Mouse (Mus musculus) liver, adult 2 months (tissue): ENCODE results near the gene Phf5a. TPM values are rescaled to one million over a fixed set of nuclear protein-coding genes. Genes with fewer than 3 reads are reported as not detected.
A peak's percentile ranks its signal among the peaks of the same experiment; 100 is the strongest.

Experiments used
- DNase-seq: peaks from one replicate; pipeline ENCODE4 v3.0.0-alpha.2; 2011; ENCODE audit warnings: low read depth, low spot score; ENCODE audit errors: extremely low read depth
- H3K27ac ChIP-seq: fragments of 200-500 bp; replicated peaks from 2 replicates; pipeline ENCODE4 v1.5.1; 2012; ENCODE audit warnings: low read depth, mild to moderate bottlenecking, control low read depth, inconsistent platforms, low read length; ENCODE audit not compliant: insufficient read depth
- H3K27me3 ChIP-seq: fragments of 200-500 bp; 2 replicates; pipeline ENCODE4 v1.6.1; 2012; ENCODE audit warnings: mild to moderate bottlenecking, moderate library complexity, low read length, inconsistent platforms; ENCODE audit not compliant: control insufficient read depth, insufficient read depth
- H3K36me3 ChIP-seq: fragments of 200-500 bp; 2 replicates; pipeline ENCODE4 v1.6.1; 2012; ENCODE audit warnings: low read length, inconsistent platforms; ENCODE audit not compliant: control insufficient read depth, insufficient read depth
- H3K4me1 ChIP-seq: fragments of 200-500 bp; 2 replicates; pipeline ENCODE4 v1.6.1; 2011; ENCODE audit warnings: low read length; ENCODE audit not compliant: control insufficient read depth, insufficient read depth
- H3K4me3 ChIP-seq: fragments of 200-500 bp; 2 replicates; pipeline ENCODE4 v1.5.1; 2011; ENCODE audit warnings: low read depth, mild to moderate bottlenecking, control low read depth, low read length, moderate library complexity; ENCODE audit not compliant: insufficient read depth
- H3K79me2 ChIP-seq: fragments of 200-500 bp; 2 replicates; pipeline ENCODE4 v1.6.1; 2012; ENCODE audit warnings: inconsistent platforms, mild to moderate bottlenecking, low read length, moderate library complexity; ENCODE audit not compliant: control insufficient read depth, insufficient read depth
- H3K9ac ChIP-seq: fragments of 200-500 bp; 2 replicates; pipeline ENCODE4 v1.6.1; 2012; ENCODE audit warnings: low read depth, mild to moderate bottlenecking, control low read depth, inconsistent platforms, low read length
- CTCF ChIP-seq: fragments of 200-500 bp; IDR thresholded peaks from 2 replicates; pipeline ENCODE4 v1.5.1; 2011; ENCODE audit warnings: low read depth, low read length, control low read depth
- POLR2A ChIP-seq: fragments of 200-500 bp; IDR thresholded peaks from 2 replicates; pipeline ENCODE4 v1.6.1; 2011; ENCODE audit warnings: low read length, control low read depth; ENCODE audit not compliant: insufficient read depth; ENCODE audit errors: extremely low read depth
- WGBS: fragments of 180-500 bp; shearing (Covaris S2); methylation state at CpG from one replicate; pipeline ENCODE4 v1.1.7; 2018; 5-methylcytosine and 5-hydroxymethylcytosine counted together
- polyA plus RNA-seq: library from polyadenylated mRNA; depleted of rRNA; stranded (reverse); fragments of >200 nt; gene quantifications from 2 replicates; pipeline ENCODE4 v1.2.3, GENCODE M21; 2012; rRNA removed
- total RNA-seq: library from RNA; depleted of rRNA; stranded (reverse); fragments of >200 nt; gene quantifications from 2 replicates; pipeline ENCODE4 v1.2.3, GENCODE M21; 2014; rRNA removed

Phf5a gene
- 12.3 and 15.6 TPM in 2 replicates for total RNA-seq
- 27.5 and 28.7 TPM in 2 replicates for polyA plus RNA-seq

DNA sequence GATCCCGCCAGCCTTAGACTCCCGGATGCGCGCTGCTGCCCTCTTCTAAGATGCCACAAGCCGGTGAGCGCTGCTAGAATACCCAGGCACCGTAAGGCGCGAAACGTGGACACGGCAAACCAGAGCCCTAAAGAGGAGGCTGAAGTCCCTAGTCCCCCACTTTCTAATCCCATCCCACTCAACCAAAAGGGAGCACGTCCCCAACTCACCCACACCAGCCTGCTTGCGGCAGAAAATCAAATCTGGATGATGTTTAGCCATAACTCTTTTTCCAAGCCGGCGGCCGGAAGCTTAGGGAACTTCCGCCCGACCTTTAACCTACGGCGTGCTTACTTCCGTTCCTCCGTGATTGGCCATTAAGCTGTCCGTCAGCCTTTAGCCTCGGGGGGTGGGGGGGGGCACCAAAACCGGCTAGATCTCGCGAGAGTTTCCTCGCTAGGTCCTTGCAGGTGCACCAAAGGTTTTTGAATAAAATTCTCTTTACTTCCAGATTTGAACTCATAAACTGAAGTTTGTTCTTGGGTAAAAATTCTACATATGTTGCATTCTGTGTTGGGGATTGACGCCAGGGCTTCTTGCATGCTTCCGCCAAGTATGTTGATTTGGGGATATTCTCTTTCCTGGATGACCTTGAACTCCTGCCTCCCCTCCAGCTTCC, at the start of gene Phf5a:
Phf5a (minus strand) TSS at position 308 of the 658 bp plus-strand sequence.
- peaks cover 42% of the 10 kb centered on the region for H3K79me2 ChIP-seq
- peaks cover 30% of the 10 kb centered on the region for H3K36me3 ChIP-seq
- H3K9ac ChIP-seq, result peak within 1 kb of the TSS; percentile 97
- no peak for TF ChIP-seq POLR2A
- no peak for TF ChIP-seq CTCF
- peak; percentile 98 for DNase-seq
- under 1% methylated on average over 30 of the region's 30 CpGs for WGBS
- H3K4me1 ChIP-seq, result peaks cover 13% of the 10 kb centered on the region
- H3K27me3 ChIP-seq, result no peaks in the 10 kb centered on the region
- H3K27ac ChIP-seq, result peak within 1 kb of the TSS; percentile 94
- H3K4me3 ChIP-seq, result peak within 1 kb of the TSS; percentile 96

DNA sequence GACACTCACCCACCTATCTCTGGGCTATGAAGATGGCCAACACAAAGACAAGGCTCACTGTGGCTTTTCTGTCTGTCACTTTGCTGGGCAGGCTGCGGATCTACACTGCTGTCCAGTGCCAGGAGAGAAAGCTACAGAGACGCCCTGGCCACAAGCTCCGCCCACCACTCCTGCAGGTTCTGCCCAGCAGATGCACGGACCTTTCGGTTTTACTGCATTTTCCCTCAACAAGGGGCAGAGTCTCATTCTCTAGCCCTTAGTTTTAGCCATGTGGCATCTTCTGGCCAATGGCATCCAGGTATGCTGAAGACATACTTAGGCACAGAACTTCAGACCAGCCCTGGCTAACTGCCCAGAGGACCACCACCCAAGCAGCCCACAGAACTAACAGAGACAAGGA, 49.5 kb upstream of the Phf5a start:
- H3K79me2 ChIP-seq, result peaks cover 2% of the 10 kb centered on the region; the same call in 1 of the 2 replicates

DNA sequence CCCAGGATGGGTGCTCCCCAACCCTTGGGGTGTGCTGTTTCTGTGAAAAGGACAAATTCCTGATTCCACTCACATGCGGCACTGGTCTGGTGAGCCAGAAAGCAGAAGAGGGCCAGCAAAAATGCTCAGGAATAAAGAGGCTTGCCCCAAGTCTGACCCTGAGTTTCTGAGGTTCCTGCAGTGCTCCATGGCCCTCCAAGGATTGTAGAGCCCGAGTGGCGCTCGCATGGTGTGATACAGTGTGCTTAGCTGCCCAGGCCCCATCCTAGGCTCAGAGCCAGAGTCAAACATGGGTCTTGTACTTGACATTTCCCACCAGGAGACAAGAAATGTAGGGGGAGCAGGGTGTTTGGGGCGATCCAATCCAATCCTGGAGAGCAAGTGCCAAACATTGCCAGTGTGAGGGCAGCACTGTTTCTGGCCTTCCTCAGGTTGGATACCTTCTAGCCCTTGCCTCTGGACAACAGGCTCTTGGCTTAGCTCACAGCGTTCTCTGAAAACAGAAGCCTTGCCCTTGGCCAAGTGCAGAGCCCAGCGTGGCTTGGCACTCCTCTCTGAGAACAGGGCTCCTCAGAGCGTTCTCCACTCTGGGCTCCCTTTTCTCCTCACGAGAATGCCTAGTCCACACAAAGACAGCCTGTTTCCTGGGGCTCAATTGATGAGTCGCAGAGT, 49.0 kb upstream of the Phf5a start:
- TF ChIP-seq CTCF (no peak), POLR2A (no peak)
- no peak overlapping the region for H3K9ac ChIP-seq
- 90% methylated on average over 10 of the region's 10 CpGs for WGBS
- H3K4me3 ChIP-seq, result no peak overlapping the region
- peaks cover 5% of the 10 kb centered on the region; the same call in 1 of the 2 replicates for H3K36me3 ChIP-seq
- DNase-seq, result no peak
- no peak overlapping the region for H3K27ac ChIP-seq
- no peaks in the 10 kb centered on the region for H3K27me3 ChIP-seq
- peaks cover 2% of the 10 kb centered on the region; the same call in 1 of the 2 replicates for H3K79me2 ChIP-seq
- H3K4me1 ChIP-seq, result peaks cover 4% of the 10 kb centered on the region; the same call in 1 of the 2 replicates

More for the DNA sequence above, 49.5 kb upstream of the Phf5a start:
- Histone ChIP-seq H3K4me3 (no peak overlapping the region), H3K27ac (no peak overlapping the region), H3K36me3 (no peaks in the 10 kb centered on the region), H3K9ac (no peak overlapping the region), H3K4me1 (peaks cover 4% of the 10 kb centered on the region; the same call in 1 of the 2 replicates), H3K27me3 (no peaks in the 10 kb centered on the region)
- WGBS, result 79% methylated on average over 5 of the region's 5 CpGs
- TF ChIP-seq POLR2A (no peak), CTCF (no peak)
- no peak for DNase-seq

- peak; percentile 76 for DNase-seq
- H3K79me2 ChIP-seq, result no peaks in the 10 kb centered on the region
- 26% methylated on average over 5 of the region's 5 CpGs for WGBS
- no peaks in the 10 kb centered on the region for H3K4me1 ChIP-seq
- H3K27ac ChIP-seq, result no peak overlapping the region
- TF ChIP-seq CTCF (no peak), POLR2A (no peak)
- peaks cover 10% of the 10 kb centered on the region; the same call in 1 of the 2 replicates for H3K36me3 ChIP-seq
- H3K27me3 ChIP-seq, result no peaks in the 10 kb centered on the region
- H3K9ac ChIP-seq, result no peak overlapping the region
- no peak overlapping the region for H3K4me3 ChIP-seq
These were observed 47.4 kb upstream of the Phf5a start for GRCm38 (mm10) chr15:81919062-81919461.

GRCm38 (mm10) chr15:81917621-81918463, 46.1 kb upstream of the Phf5a start:
- no peak for TF ChIP-seq POLR2A
- peak; percentile 97 for TF ChIP-seq CTCF
- 58% methylated on average over 6 of the region's 6 CpGs for WGBS
- no peak overlapping the region for H3K4me3 ChIP-seq
- no peak overlapping the region for H3K9ac ChIP-seq
- no peaks in the 10 kb centered on the region for H3K79me2 ChIP-seq
- no peak overlapping the region for H3K27ac ChIP-seq
- no peaks in the 10 kb centered on the region for H3K4me1 ChIP-seq
- peaks cover 17% of the 10 kb centered on the region for H3K36me3 ChIP-seq
- no peaks in the 10 kb centered on the region for H3K27me3 ChIP-seq
- peak; percentile 56 for DNase-seq
